Mouse (Mus musculus): ENCODE results near the gene Gm4565.
"Not testable (repeated sequence)": the region's sequence is repeated elsewhere in the genome, so short reads cannot be mapped to it uniquely, and the experiment has no call there.

Gm4565 gene

GRCm38 (mm10) chr7:22588027-22588426 lies at the start of gene Gm4565:
Gm4565 (minus strand) TSS chr7:22588127.
- not testable (repeated sequence) for DNase-seq (ENCODE audit: low spot score)

DNA sequence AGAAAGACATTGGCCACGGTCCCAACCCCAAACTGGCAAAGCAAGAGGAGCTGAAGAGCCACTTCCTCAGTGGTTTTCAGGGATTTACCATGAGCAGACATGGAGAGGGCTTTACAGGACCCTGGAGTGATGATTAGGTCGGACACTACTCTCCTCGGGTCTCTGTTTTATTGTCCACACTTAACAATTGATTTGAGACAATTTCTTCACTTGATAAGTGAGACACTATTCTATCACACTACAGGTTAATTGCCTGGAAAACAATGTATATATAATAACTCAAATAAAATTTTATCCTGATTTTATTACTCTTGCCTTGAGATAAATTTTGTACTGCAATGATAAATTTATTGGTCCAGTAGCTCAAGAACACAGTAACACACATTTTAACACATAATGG lies 22.7 kb downstream of the Gm4565 start, which contains the start of gene Gm4201:
Gene Gm4201 (minus strand): TSS at position 101 of the 400 bp plus-strand sequence.
- not testable (repeated sequence) for DNase-seq (ENCODE audit: low spot score)

DNA sequence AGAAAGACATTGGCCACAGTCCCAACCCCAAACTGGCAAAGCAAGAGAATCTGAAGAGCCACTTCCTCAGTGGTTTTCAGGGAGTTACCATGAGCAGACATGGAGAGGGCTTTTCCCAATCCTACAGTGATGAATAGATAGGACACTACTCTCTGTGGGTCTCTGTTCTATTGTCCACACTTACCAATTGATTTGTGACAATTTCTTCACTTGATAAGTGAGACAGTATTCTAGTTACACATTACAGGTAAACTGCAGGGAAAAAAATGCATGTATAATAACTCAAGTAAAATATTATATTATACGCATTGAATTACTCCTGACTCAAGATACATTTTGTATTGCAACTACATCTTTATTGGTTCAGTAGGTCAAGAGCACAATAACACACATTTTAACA lies 53.1 kb downstream of the Gm4565 start, which contains the start of gene Gm8677:
Gene Gm8677 (minus strand): TSS at position 101 of the 400 bp plus-strand sequence.
- DNase-seq (ENCODE audit: low spot score) = not testable (repeated sequence)

All from ovary, postnatal 14 days (tissue).